Mouse (Mus musculus) layer of hippocampus, adult 11-12 months (tissue): Measurements from ENCODE around the gene Uts2b.

ENCODE experiments used
- DNase-seq: peaks from one replicate; pipeline ENCODE4 v3.0.0; 2022; ENCODE audit warnings: low spot score

The Uts2b gene

DNA sequence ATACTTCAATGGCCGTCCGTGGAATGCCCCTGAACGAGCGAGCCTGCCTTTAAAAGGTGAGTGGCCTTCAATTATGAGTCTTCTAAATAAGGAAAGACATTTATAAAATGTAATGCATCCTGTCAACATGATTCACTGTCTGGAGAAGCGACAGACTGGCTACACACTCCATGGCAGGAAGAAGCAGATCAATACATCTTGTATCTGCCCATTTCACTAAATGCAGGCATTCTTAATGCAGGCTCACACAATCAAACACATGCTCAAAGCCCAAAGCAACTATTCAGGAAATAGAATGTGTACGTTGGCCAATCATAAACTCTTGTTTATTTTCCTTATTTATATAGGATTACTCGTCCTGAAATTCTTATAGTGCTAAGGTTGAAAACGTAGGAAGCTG lies at the start of gene Uts2b:
Uts2b (minus strand) TSS at position 49 of the 400 bp plus-strand sequence.
- no peak for DNase-seq

DNA sequence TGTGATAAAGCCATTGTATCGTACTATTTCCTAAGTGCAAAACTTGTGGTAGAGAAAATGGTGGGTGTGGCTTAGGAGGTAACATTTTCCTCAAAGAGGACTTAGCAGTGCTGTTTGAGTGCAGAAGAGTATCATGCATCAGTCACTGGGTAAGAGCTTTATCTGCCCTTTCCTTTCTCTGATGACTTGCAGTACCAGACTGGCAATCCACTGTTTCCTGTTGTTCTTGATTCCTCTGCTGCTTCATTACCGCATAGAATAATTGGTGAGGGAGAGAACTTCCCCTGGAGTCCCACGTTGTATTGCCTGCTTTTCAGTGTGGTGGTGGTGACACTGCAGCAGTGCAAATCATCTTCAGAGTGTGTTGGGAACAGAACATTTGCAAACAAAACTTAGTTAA lies 47.6 kb upstream of the Uts2b start:
- no peak for DNase-seq

DNA sequence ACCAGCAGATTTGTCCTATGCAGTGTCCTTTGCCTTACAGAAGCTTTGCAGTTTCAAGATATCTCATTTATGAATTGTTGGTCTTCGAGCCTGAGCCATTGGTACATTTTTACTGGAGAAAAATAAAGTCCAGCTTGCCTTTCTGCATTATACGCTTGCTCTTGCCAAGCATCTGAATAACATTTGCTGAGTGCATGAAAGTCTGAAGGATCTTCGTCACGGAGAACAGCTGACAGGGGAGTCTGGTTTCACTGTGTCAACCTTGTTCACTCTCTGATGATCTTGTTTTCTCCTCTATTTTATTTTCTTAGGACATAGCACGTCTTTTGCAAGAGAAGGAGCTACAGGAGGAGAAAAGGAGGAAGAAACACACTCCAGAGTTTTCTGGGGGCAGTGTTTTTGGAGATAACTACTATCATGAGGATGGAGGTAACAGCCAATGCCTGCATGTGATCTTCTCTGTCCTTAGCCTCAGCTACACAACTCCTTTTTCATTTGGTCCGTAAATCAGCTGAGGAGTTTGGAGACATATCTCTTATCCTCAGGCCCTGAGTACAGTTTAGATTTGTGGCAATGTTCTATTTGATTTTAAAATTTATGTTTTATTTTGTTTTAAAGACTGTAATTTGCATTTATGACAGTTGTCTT lies 47.0 kb upstream of the Uts2b start:
- no peak for DNase-seq

DNA sequence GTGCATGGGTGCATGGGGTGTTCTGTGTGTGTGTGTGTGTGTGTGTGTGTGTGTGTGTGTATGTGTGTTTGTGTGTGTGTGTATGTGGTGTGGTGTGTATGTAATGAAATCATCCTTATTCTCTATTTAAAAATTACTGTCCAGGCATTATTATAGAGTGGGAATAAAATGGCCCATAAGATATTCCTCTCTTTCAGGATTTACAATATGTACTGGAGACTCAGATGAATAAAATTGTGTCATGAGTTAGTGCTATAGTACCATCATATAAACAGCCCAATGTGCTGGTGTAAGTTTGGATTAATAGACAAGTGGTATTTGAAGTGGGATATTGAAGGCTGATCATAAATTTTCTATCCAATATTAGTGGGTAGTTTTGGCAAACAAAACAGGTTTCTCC lies 34.1 kb upstream of the Uts2b start:
- DNase-seq = no peak

GRCm38 (mm10) chr16:27401579-27401978 lies 31.5 kb upstream of the Uts2b start:
- no peak for DNase-seq

GRCm38 (mm10) chr16:27399719-27400253 lies 29.7 kb upstream of the Uts2b start:
- no peak for DNase-seq

DNA sequence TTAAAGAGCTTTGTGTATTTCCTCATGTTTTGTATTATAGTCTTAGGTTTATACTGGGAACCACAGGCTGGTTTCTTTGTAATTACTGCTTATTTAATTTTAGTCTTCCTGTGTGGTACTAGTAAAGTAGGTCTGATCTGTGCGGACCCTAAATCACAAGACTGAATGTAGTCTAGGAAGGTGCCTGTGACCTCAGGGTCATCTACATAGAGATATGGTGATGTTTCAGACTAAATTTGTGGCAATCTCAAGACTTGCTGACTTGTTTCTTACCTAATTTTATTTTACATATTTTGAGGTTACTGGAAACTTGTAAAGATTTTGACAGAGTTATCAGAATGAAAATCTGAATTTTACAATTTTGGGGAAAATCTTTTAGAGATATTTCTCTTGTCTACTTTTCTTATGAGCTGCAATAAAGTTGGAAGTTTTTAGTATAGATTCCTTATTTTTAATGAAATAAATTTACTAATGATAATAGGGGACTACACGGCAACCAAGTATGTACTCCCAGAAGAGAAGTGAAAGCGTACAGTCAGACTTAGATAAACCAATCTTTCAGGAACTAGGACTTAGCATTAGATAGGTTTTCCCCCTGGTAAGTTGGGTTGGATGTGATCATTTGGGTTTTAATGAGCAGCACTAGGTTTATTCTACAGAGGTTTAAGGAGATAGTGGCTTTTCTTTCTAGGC lies 29.1 kb upstream of the Uts2b start:
- DNase-seq = no peak

- no peak for DNase-seq
These were observed 26.9 kb upstream of the Uts2b start for GRCm38 (mm10) chr16:27396951-27397350.

DNA sequence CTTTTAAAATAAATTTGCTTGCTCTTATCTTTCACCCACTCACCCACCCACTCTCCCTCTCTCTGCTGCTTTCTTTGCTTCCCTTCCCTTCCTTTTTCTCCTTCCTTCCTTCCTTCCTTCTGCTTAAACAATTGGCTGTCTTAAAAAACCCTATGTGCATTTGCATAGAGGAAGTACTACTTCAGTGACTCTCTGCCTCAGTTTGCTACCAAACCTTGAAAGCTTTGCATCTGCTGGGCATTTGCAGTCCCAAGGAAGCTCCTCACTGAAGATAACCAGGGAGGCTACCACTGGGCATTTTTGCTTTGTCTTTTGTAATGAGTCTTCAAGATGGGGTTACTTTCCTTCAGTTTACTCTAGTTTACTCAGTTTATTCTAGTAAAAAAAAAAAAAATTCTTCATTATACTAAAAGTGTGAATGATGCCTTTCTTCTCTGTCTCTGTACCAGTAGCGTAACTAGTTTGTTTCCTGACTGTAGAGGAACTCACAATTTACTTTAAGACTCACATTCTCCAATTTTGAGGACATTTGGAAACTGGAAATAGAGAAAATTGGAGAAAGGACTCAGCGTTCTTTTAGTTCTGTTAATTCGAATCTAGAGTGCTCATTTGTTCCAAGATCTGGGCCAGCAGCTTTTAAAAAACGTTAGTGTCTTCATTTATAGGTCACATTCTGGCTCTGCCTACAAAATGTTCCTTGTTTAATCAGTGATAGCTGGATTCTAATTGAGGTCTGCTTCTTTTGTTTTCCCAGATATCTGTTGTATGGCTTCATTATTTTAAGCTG lies 25.4 kb upstream of the Uts2b start:
- DNase-seq = no peak

DNA sequence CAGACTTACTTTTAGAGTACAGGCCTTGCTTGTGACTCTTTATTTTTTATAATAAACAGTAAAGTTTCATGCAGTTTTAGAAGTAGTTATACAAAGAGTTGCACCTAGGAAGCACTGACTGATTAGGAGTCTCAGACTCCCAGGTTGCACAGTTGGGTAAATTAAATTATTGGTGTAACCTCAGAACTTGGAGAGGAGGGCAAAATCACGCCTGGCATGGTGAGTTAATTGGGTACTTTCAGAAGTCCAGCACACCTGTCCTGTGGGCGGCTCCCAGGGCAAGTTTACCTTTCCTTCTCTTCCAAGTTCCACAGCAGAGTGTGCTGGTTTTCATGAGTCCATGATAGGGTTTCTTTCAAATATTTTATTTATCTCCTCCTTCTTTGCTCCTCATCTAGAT lies 21.8 kb upstream of the Uts2b start:
- DNase-seq = no peak

DNA sequence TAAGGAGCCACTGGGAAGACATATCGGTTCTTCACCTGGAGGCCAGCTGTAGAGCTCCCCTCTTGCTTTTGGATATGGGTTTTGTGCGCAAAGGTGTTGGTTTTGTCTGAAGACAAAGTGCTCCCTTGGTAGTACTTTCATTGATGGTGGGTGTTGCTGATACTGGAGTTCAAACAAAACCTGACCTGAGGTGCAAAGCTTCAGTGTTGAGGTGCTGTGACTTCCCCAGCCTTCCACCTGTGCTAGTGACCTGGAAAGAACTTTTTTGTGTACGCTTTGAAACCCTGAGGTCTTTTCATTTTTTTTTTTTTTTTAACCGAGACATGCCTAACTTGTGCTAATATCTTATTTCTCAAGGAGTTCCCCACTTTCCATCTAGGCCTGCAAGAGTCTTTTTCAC lies 20.3 kb upstream of the Uts2b start:
- no peak for DNase-seq

GRCm38 (mm10) chr16:27389534-27390282 lies 19.7 kb upstream of the Uts2b start:
- no peak for DNase-seq

GRCm38 (mm10) chr16:27388761-27389451 lies 18.9 kb upstream of the Uts2b start, which contains the start of gene Ccdc50:
Gene Ccdc50 (plus strand): TSS chr16:27388869.
- DNase-seq = peak; percentile 71

GRCm38 (mm10) chr16:27387634-27388611 lies 17.9 kb upstream of the Uts2b start:
- no peak for DNase-seq

DNA sequence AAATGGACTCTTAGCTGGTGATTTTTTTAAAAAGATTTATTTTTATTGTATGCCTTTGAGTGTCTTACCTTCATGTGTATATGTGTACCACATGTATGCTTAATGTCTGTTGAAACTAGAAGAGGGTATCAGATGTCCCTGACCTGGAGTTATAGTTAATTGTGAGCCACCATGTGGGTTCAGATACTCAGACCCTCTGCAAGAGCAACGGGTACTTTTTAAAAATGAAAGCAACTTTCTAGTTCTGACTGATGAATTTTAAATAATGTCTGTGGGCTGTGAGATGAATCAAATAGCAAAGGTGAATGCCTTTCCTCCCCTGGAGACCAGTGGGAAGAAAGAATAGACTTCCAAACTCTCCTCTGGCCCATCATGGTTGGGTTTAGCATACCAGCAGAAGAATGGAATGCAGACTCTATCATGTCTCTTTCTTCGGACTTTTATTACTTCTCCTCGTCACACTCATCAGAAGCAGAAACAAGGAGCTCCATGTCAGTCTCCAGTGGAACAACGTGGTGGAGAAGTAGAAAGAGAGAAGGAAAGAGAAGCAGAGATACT lies 16.9 kb upstream of the Uts2b start:
- DNase-seq = no peak

- no peak for DNase-seq
These were observed 15.6 kb upstream of the Uts2b start for GRCm38 (mm10) chr16:27385649-27386048.

DNA sequence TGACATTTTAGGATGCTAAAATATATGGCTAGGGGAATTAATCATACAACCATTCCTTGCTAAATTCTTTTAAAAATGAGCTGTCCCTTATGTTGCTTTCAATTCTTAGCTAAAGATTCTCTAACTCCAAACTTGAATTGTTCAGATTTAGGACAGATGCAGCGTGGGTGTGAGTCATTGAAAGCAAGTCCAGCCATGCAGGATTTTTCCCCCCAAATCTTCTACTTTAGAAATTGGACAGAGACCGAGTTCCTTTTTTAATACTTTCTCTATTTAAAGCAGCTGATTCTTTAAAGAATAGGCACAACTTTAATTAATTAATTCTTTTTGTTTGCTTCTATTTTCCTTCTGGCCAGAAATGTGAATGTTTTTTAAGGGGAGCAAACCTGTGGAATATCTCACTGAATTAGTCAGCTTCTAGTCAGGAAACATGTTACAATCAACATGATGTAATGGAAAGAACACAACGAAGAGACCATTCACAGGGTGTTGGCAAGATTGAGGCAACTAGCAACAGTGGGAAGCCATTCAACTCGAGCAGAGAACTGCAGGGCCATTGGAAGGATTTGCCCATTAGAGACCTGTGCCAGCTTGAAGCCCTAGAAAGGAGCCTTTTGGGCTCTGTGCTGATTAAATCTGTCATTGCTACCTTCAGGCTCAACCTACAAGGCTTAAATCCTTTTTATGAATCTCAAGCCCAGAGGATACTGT lies 15.0 kb upstream of the Uts2b start:
- peak; percentile 50 for DNase-seq

DNA sequence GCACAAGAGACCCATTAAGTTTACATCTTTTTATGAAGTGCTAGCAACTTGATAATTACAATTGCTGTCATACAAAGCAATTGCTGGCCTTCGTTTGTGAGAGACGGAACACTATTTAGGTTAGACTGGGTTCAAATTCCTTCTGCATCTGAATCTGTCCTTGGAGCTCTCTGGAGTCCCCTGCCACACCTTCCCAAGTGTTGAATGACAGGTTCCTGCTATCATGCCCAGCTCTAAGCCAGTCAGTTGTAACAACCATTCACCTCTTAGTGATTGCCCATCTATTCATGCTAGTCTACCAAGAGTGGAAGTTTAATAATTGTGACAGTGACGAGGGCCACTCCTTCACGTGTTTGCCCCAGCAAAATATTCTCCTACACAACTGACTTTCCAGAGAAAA lies 12.2 kb upstream of the Uts2b start:
- no peak for DNase-seq

- DNase-seq = no peak
These were observed 6.5 kb upstream of the Uts2b start for GRCm38 (mm10) chr16:27376556-27376955.
